Mouse (Mus musculus): ENCODE data around the gene Rab6b.

Gene Rab6b

DNA sequence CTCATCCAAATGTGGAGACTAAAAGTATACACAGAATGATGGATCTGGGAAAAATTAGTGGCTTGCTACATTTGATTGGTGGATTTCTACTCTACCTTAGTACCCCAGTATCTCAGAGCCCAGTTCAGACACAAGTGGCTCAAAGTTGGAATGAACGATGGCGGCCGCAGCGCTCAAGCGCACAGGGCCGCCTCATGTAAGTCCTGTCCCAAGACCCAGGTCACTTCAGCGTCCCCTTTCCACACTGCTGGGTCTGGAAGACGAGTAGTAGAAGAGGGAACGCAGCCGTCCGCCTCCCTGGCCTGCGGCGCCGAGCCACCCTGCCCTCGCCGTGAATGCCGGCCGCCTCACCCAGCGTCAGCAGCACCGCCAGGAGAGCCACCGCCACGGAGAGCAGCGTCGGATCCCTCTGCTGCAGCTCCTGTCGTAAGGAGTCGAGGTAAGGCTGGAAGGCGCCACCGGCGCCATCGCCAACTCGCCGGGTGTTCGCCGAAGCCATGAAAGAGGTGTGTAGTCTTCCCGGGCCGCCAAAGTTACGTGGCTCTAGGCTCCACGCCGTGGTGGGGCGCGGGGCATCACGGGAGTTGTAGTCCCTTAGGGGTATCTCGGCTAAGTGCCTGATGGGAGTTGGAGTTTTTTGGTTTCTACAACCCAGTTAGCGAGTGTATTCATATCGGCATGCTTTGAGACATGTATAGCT is 90.1 kb downstream of the Rab6b start, which contains the start of gene Srprb:
TSS of gene Srprb (minus strand) at position 577 of the 700 bp plus-strand sequence.
- DNase-seq (ENCODE audit: low spot score in 2 of 2) = peak; percentile 96

DNA sequence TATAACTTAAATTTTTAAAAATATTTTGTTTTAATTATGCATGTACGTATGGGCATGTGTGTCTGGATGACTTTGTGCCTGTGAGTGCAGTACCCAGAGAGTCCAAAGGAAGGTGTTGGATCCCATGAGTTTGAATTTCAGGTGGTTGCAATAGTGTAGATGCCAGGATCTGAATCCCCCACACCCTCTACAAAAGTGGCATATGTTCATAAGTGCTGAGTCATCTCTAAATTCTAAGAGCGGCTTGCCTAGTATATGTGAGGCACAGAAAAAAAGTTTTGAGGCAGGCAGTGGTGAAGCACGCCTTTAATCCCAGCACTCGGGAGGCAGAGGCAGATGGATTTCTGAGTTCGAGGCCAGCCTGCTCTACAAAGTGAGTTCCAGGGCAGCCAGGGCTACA is 94.2 kb downstream of the Rab6b start:
- DNase-seq (ENCODE audit: low spot score in 2 of 2) = no peak

DNA sequence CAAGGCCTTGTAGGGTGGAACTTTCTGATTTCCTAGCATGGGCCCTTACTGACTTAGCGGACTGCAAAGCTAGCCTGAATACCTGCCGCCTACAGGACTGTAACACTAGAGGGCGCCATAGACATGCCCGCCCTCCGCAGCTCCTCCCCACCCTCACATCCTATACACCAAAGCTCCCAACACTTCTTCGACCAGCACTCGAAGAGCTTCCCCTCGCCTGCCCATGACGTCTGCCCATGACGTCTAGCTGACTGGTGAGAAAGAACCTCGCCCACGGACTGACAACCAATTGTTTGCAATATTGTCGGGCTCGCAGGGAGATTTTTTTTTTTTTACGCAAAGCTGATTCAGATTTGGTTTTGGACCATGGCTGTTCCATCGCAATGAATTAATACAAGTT is 96.3 kb downstream of the Rab6b start:
- DNase-seq (ENCODE audit: low spot score in 2 of 2) = peak; percentile 69 to 74

DNA sequence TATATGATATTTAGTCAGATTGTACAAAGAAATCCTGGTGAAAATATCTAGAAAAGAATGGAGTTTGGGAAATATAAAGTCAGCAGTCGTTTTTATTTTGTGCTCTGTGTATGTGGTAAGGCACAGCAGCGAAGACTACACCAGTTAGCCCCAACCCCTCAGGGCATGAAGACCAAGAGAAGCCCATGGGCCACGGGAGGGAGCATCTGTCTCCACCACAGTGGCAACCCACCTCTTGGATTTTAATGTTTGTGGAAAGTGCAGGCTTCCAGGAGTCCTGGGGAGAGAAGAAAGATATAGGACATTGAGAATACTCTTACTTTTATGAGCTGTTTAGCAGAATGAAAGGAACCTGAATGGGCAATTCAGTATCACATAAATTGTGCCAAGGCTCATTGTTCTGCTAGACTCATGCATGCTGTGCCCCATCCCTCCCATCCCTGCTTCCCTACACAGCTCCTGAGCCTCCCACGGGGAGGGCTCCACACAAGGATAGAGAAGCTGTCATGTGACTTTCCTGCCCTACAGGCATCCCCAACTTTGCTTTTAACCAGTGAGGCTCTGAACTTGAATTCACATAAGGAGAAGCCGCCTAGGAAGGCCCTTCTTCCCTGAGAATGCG is 97.3 kb downstream of the Rab6b start:
- peak in 1 of 2 experiments; percentile 21 for DNase-seq (ENCODE audit: low spot score in 2 of 2)

DNA sequence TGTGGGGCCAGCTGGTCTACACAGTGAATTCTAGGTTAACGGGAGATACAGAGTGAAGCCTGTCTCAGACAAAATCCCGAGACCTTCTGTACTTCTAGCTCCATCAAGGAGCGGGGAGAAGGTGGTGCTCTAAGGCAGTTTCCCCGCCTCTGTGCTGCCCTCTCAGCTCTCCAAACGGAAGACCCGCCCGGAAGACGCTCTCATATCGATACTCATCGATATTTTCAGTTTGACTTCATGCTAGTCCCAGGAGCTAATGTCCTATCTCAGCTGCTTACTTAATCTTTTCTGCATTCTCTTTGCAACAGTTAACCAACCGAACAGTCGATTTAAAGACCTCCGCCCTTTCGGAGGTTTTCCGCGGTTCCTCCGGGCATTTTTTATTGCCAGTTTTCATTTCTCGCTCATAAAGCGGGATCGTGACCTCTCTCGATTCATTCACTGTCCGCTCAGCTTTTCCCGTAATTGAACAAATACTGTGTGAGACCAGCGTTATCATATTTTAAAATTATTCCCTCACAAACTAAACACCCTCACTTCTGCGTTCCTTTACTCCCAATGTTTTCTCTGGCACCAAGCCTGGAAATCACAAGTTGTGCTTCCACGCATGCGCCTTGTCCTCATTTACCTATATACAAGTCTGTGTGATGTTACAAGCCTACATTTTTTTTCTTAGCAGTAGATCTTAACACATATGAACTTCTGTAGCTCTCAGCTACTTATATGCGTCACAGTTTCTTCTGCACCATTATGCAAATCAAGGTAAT is 101.2 kb downstream of the Rab6b start:
- DNase-seq (ENCODE audit: low spot score in 2 of 2) = peak in 1 of 2 experiments; percentile 40

DNA sequence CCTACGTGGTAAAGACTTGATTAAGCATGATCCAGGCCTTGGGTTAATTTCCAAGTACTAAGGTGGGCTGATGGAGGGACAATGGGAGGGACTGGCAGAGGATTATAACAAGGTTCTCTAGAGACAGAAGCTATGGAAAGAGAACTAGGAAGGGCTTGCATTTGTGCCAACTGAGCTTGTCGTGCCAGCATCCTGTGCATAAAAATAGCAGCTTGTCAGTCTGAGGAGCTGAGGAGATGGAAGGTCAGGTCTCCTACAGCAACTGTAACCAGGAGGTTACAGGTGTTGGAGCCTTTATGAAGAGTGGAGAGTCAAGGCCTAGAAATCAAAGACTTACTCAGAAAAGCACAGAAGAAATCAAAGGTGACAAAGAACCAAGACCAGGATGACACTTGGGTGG is 102.0 kb downstream of the Rab6b start:
- no peak for DNase-seq (ENCODE audit: low spot score in 2 of 2)

DNA sequence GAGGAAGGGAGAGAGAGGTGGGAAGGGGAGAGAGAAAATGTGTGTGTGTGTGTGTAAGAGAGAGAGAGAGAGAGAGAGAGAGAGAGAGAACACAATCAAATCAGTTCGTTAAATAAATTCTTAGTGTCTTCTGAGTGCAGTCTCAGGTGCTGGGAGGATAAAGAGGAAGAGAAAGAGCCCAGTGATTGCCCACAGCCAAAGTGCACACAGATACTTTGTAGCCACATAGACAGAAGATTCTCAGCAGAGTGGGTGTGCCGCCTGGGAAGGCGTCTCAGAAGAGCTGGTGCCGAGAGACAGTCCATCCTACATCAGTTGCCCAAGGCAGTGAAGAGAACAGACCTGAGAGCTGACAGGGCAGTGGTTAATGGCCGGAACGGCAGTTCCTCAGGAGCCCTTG is 102.7 kb downstream of the Rab6b start:
- no peak for DNase-seq (ENCODE audit: low spot score in 2 of 2)

DNA sequence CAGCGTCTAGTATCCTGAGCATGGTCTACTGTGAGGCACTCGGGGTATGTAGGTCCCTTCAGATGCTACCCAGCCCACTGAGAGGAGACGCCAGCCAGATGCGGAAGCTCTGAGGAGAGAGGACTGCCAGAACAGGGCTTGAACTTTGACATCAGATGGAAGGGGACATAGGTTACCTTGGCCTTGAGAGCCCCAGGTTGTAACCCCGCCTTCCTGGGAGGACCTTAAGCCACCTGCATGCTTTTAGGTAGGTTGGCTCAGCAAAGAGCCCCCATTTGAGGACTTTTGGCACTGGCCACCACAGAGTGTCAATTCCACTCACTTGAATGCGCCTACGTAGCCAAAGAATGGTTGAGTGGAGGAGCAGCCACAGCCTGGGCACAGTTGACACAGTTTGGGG is 113.1 kb downstream of the Rab6b start:
- DNase-seq (ENCODE audit: low spot score in 2 of 2) = no peak

DNA sequence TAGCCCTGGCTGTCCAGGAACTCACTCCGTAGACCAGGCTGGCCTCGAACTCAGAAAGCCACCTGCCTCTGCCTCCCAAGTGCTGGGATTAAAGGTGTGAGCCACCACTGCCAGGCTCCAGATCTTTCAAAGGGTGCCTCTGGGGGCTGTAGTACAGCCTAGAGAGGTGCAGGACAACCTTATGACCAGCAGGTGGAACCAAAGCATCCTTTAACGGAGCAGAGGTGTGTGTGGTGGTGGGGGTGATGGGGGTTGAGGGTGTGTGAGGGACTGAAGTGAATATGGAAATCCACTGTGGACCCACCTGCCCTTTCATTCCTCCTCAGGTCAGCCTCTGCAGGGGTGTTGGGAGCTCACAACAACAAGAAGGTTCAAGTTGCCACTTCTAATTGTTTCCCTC is 113.9 kb downstream of the Rab6b start:
- no peak for DNase-seq (ENCODE audit: low spot score in 2 of 2)

DNA sequence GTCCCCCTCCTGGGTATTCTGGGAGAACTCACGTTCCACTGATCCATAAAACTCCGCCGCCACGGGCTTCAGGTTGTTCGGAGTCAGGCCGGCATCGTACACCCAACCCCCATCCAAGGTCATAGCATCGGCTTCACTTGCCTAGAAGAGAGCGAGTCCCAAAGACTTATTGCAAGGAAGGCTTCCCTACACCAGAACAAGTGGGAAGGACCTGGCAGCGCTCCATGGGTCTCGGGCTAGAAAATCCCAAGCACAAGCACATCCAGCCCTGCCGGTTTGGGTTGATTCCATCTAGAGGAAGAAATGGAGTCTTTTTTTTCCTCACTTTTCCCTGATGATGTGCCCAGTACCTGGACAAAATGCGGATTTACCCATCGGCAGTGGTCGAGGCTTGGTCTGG is 115.2 kb downstream of the Rab6b start:
- no peak for DNase-seq (ENCODE audit: low spot score in 2 of 2)

DNA sequence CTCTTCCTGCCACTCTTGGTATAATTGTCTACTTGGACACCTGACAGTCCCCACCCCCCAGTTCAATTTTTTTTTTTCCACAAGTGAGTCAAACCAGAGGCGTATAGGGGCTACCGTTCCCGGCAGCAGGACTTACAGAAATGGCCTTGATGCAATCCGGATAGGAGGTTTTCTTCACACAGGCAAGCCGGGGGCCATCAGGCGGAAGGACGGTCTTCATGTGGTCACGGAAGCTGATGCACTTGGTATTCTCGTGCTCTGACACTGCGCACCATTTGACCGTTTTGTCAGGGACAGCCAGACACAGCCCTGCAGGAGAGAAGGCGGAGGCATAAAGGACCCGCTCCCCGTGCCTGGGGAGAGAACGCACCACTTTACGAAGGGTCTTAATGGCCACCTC is 116.2 kb downstream of the Rab6b start:
- DNase-seq (ENCODE audit: low spot score in 2 of 2) = no peak

DNA sequence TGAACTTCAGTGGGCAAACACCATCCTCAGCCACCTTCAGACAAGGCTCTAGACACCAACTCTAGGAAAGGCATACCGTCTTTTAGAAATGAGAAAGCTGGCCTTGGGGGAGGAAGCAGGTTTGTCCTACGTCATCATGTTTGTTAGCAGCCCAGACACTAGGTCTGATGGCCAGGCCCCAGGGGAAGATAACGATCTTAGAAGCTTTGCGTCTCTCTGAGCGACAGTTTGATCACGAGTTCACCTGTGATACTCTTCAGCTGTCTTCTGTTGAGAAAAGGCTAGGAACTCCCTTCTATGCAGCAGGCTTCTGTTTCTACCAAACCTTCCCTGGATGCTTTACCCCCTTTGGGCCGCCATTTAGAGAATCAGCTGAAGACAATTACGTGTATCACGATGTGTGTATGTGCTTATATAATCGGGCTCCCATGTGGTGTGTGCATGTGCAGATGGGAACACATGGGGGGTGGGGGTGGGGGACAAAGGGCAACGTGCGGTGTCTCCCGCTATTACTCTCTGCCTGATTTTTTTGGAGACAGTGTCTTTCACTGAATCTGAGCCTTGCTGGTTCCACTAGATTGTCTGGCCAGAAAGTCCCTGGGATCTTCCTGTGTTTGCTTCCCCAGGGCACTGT is 116.9 kb downstream of the Rab6b start:
- DNase-seq (ENCODE audit: low spot score in 2 of 2) = no peak

DNA sequence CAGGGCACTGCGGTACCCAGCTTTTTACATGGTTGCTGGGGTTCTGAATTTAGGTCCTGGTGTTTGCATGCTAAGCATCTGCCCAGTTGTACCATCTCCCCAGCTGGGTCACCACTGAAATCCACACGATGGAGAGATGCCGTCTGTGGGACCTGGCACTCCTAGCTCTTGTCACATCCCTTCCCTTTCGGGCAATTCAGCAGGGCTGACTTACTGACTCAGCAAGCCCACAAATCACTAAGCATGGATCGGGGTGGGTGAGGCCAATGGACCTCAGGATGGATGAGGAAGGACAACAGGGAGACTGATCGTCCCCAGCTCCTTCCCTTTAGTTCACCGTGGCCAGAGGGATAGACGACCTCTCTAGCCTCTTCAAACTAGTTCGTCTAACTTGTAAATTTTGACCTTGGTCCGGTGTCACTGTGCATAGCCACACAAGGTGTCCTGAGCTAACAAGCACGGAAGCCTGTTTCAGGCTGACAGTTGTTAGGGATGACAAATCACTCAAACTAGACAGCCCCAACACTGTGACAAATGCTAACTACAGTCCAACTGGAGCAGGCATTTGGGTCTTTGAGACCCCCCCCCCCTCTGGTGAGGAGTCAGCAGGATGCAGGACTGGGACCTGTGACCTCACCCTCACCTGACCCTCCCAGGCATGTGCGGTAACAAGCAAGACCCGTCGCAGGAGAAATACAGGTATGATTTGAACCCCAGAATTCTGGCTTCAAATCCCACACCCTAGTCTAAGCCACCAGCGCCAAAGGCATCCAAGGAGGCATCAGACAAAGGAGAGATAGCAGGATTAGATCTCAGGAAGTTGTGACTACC is 117.7 kb downstream of the Rab6b start:
- no peak for DNase-seq (ENCODE audit: low spot score in 2 of 2)

DNA sequence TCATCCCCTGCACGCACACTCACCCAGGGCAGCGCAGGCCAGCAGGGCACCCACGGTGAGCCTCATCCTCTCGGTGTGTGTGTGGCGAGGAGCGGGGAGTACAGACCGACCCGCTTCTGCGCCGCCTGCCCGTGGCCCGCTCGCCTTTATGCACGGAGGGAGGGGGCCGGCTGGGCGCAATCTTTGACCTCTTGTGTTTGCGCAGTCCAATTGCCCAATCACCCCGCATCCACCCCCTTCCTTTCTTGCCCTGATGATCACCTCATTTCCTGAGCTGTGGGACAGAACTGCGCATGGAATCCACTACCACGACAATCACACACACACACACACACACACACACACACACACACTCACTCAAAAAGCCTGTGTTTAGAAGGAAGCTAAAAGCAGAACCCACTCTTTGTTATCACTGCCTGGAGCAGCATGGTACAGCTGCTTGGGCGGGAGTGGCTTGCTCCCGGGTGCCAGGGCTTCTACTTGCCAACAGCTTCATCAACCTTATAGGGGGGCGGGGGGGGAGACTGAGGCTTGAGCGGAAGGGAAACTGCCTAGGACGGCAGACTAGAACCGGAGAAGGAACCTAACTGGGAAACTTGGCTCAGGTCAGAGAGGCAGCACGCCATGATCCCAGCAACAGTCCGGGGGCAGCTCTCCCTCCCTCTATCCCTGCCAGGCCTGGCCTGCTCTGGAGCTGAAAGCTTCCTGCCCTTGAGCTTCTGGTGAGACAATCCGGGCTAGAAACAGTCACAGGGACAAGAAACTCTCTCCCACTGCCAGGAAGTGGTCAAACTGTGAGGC is 118.8 kb downstream of the Rab6b start, which contains the start of the genes Gm20425 and Trf:
TSS of gene Gm20425 (minus strand) at position 157 of the 801 bp plus-strand sequence.
TSS of gene Trf (minus strand) at position 294 of the 801 bp plus-strand sequence.
- peak; percentile 67 to 69 for DNase-seq (ENCODE audit: low spot score in 2 of 2)

DNA sequence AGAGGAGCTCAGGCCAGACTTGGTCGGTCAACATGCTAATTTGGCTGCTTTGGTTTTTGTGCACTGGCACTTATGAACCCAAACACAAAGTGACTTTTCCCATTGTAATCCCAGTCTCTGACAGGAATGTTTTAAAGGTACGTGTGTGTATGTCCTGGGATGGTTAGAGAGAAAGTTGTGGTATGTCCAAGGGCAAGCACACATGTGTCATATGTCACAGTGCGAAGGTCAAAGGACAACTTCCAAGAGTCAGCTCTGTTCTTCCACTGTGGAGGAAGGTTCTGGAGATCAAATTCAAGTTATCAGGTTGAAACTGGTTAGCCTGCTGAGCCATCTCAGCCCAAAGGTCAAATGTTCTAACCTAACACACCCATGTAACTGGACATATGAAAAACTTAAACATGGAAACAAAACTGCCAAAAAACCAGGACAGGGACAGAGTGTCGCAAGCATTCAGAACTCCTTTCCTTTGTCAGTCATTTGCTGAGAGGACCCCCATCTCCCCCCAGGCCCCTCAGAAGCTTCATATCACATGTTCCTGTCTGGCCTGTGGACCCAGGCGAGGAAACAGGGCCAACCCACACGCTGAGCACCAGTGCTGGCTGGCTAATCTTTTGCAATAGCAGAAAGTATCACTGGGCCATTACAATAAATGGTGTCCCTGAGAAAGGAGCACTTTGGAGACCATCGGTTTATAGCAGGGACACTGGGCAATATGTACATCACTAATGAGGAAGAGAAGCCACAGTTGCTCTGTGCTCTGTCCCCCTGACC is 120.8 kb downstream of the Rab6b start:
- DNase-seq (ENCODE audit: low spot score in 2 of 2) = no peak

DNA sequence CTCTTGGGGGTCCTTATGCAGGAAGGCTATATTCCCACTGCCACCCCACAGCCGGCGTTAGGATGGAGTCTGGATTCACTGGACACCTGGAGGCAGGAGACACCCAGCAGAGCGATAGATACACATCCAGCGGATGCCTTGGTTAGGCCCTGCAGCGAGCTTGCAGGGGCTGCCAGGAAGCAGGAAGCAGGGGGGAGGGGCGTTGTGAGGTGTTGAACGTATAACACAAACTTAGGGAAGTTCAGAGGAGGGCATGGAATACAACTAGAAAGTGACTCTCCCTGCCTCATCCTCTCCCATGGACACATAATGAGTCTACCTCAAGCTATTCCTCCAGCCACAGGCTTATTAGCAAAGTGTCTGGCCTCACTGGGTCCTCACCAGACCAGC is 121.4 kb downstream of the Rab6b start:
- DNase-seq (ENCODE audit: low spot score in 2 of 2) = no peak

DNA sequence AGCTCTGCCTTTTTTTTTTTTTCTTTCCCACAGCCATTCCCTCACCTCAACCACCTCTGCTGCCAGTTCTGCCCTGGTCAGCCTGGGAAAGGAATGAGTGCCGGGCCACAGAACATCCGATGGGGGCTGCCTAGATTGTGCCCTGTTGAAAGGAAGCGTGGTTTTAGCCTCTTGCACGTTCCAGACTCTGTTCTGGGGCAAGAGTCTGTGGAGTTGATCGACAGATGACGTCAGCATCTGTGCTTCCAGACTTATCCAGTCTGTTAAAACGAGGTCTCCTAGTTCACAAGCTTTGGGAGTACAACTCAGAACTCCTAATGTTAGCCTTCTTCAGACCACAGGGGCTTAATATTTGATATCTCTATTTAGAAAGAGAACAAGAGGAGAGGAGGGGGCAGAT is 122.5 kb downstream of the Rab6b start:
- DNase-seq (ENCODE audit: low spot score in 2 of 2) = no peak

DNA sequence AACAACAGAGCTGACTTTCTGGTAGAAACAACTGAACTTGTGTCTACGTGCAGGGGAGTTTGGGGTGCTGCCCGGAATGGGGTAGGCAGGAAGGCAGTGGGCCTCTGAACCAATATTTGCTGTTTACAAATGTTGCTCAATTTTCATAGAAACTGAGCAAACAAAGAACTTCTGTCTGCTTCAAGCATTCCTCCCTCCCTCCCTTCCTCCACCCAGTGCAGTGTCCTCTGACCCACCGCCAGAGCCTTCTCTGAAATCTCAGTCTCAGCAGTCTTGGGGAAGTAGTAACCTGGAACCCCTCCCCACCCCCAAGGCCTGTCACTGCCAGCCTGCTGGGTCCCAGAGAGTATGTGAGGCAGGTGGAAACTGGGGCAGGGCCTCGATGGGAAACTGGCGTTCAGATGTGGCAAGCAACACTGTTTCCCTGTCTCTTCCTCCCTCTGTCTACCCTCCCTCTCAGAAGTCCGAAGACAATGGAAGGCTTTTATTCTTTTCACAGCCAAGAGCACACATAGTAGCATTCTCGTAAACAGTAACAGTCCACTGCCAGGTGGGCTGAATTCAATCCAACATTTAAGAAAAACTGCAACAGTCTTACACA is 123.1 kb downstream of the Rab6b start:
- no peak for DNase-seq (ENCODE audit: low spot score in 2 of 2)
